Mouse (Mus musculus) midbrain, embryonic 11.5 days (tissue): ENCODE results near the gene Grm8. TPM values are rescaled to one million over a fixed set of nuclear protein-coding genes. Genes with fewer than 3 reads are reported as not detected.
A peak's percentile ranks its signal among the peaks of the same experiment; 100 is the strongest.

ENCODE experiments used
- ATAC-seq: fragments of 200-750 bp; cut with Nextera tagmentation; 2 replicates; pipeline ENCODE4 v1.8.0; 2017; ENCODE audit warnings: moderate TSS enrichment, moderate library complexity; ENCODE audit not compliant: low FRiP score
- DNase-seq: peaks from one replicate; pipeline ENCODE4 v3.0.0; 2015; ENCODE audit warnings: low spot score; ENCODE audit errors: missing footprints
- H3K27ac ChIP-seq: fragments of 300-500 bp; sonication (generic); 2 replicates; pipeline ENCODE4 v1.5.1; 2014; ENCODE audit warnings: low read depth, low read length
- H3K27me3 ChIP-seq: fragments of 300-500 bp; sonication (generic); 2 replicates; pipeline ENCODE4 v1.6.1; 2014; ENCODE audit warnings: mild to moderate bottlenecking, low read length, moderate library complexity, mixed read lengths; ENCODE audit not compliant: control insufficient read depth, insufficient read depth
- H3K36me3 ChIP-seq: fragments of 300-500 bp; sonication (generic); 2 replicates; pipeline ENCODE4 v1.6.1; 2014; ENCODE audit warnings: mild to moderate bottlenecking, low read length, moderate library complexity, mixed read lengths; ENCODE audit not compliant: control insufficient read depth, insufficient read depth
- H3K4me1 ChIP-seq: fragments of 300-500 bp; sonication (generic); 2 replicates; pipeline ENCODE4 v1.6.1; 2014; ENCODE audit warnings: low read length; ENCODE audit not compliant: control insufficient read depth, insufficient read depth
- H3K4me2 ChIP-seq: fragments of 300-500 bp; sonication (generic); 2 replicates; pipeline ENCODE4 v1.6.1; 2014; ENCODE audit warnings: mild to moderate bottlenecking, moderate library complexity
- H3K4me3 ChIP-seq: fragments of 300-500 bp; sonication (generic); 2 replicates; pipeline ENCODE4 v1.5.1; 2014; ENCODE audit warnings: low read depth, low read length
- H3K9ac ChIP-seq: fragments of 300-500 bp; sonication (generic); 2 replicates; pipeline ENCODE4 v1.6.1; 2014; ENCODE audit warnings: low read length
- H3K9me3 ChIP-seq: fragments of 300-500 bp; sonication (generic); 2 replicates; pipeline ENCODE4 v1.6.1; 2016; ENCODE audit warnings: low read length; ENCODE audit not compliant: control insufficient read depth
- WGBS: fragments of 180-500 bp; shearing (Covaris S2); extraction: QIAGEN DNeasy Blood & Tissue Kit; methylation state at CpG from one replicate; pipeline ENCODE4 v1.1.7; 2014; 5-methylcytosine and 5-hydroxymethylcytosine counted together
- polyA plus RNA-seq: library from polyadenylated mRNA; unstranded; fragments of >200 nt; fragmentation: Nextera tagmentation; extraction: Ambion mirVana; gene quantifications from 2 replicates; pipeline ENCODE4 v1.2.1, GENCODE M21; 2014

The Grm8 gene
- polyA plus RNA-seq, 1 experiment from 2014 or later = 3.5 TPM

GRCm38 (mm10) chr6:27661747-27662435, 473.1 kb downstream of the Grm8 start:
- ATAC-seq (no peak), DNase-seq (no peak)
- Histone ChIP-seq H3K4me1 (no peaks in the 10 kb centered on the region), H3K36me3 (no peaks in the 10 kb centered on the region), H3K9me3 (no peaks in the 10 kb centered on the region), H3K9ac (no peak overlapping the region), H3K27me3 (no peaks in the 10 kb centered on the region), H3K27ac (no peak overlapping the region), H3K4me3 (no peak overlapping the region), H3K4me2 (no peak overlapping the region)
- WGBS = 76% methylated on average over 6 of the region's 6 CpGs

DNA sequence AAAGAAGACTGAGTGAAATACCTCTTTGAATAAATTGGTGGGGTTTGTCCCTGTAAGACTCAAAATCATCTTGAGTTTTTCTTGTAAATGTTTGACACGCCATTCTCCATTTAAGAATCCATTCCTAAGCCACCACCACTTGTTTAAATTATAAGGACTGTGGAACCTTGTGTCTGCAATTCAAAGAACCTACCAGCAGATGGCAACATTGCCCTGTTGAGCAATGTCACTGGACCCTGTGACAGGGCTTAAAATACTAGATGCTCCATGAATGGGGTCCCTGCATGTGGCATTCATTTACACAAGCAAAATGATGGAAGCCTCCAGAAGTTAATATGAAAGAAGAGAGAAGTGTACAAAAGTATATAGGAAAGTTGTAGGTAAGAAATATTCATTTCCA, 477.5 kb downstream of the Grm8 start:
- Histone ChIP-seq H3K9ac (no peak overlapping the region), H3K27ac (no peak overlapping the region), H3K4me2 (no peak overlapping the region), H3K4me1 (no peaks in the 10 kb centered on the region), H3K4me3 (no peak overlapping the region), H3K36me3 (no peaks in the 10 kb centered on the region), H3K27me3 (no peaks in the 10 kb centered on the region), H3K9me3 (no peaks in the 10 kb centered on the region)
- peak; percentile 93 for DNase-seq
- 80% methylated on average over 1 of the region's 1 CpGs for WGBS
- ATAC-seq = peak; percentile 78

- DNase-seq = no peak
- Histone ChIP-seq H3K4me1 (no peaks in the 10 kb centered on the region), H3K4me2 (no peak overlapping the region), H3K9ac (no peak overlapping the region), H3K4me3 (no peak overlapping the region), H3K36me3 (no peaks in the 10 kb centered on the region), H3K27ac (no peak overlapping the region), H3K9me3 (no peaks in the 10 kb centered on the region), H3K27me3 (no peaks in the 10 kb centered on the region)
- 67% methylated on average over 1 of the region's 1 CpGs for WGBS
- no peak for ATAC-seq
Measured at GRCm38 (mm10) chr6:27646503-27646902, 488.5 kb downstream of the Grm8 start.

GRCm38 (mm10) chr6:27645054-27645453, 489.9 kb downstream of the Grm8 start:
- Histone ChIP-seq H3K27me3 (no peaks in the 10 kb centered on the region), H3K4me2 (no peak overlapping the region), H3K27ac (no peak overlapping the region), H3K9me3 (no peaks in the 10 kb centered on the region), H3K4me3 (no peak overlapping the region), H3K36me3 (no peaks in the 10 kb centered on the region), H3K9ac (no peak overlapping the region), H3K4me1 (no peaks in the 10 kb centered on the region)
- WGBS = 80% methylated on average over 5 of the region's 5 CpGs
- DNase-seq = no peak
- no peak for ATAC-seq

DNA sequence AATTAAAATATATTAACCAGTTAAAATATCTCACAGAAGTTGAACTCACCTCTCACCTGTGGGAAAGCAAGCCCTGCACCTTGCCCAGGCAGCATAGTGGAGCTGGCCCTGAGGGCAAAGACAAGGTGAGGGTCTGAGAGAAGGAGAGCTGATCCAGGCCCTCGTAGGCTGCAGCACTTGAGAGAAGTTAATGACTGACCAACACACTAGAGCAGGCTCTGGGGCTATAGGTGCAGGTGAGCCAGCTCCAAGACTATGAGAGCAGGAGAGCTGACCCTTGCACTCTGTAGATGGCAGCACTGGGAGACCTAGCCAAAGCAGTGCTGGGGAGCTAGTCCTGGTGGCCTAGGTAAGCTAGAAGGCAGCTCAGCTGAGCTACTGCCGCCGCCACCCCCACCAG, 499.1 kb downstream of the Grm8 start:
- H3K27me3 ChIP-seq = no peaks in the 10 kb centered on the region
- H3K36me3 ChIP-seq = no peaks in the 10 kb centered on the region
- no peaks in the 10 kb centered on the region for H3K4me1 ChIP-seq
- WGBS = 63% methylated on average over 3 of the region's 3 CpGs
- H3K9ac ChIP-seq = no peak overlapping the region
- H3K4me2 ChIP-seq = no peak overlapping the region
- H3K27ac ChIP-seq = no peak overlapping the region
- no peak for DNase-seq
- H3K9me3 ChIP-seq = no peaks in the 10 kb centered on the region
- no peak overlapping the region for H3K4me3 ChIP-seq
- ATAC-seq = 0 out of 2 replicates have a peak, but pooled peaks have one; percentile 19

- Histone ChIP-seq H3K27ac (no peak overlapping the region), H3K4me1 (no peaks in the 10 kb centered on the region), H3K4me2 (no peak overlapping the region), H3K36me3 (no peaks in the 10 kb centered on the region), H3K9ac (no peak overlapping the region), H3K9me3 (no peaks in the 10 kb centered on the region), H3K27me3 (no peaks in the 10 kb centered on the region), H3K4me3 (no peak overlapping the region)
- 0 out of 2 replicates have a peak, but pooled peaks have one; percentile 38 for ATAC-seq
- no peak for DNase-seq
- WGBS = 65% methylated on average over 4 of the region's 4 CpGs
Measured at GRCm38 (mm10) chr6:27617472-27617871, 517.5 kb downstream of the Grm8 start.

- ATAC-seq (0 out of 2 replicates have a peak, but pooled peaks have one; percentile 64), DNase-seq (no peak)
- H3K4me3 ChIP-seq = no peak overlapping the region
- H3K36me3 ChIP-seq = no peaks in the 10 kb centered on the region
- 0 out of 2 replicates have a peak, but pooled peaks cover 2% of the 10 kb centered on the region for H3K4me1 ChIP-seq
- H3K27ac ChIP-seq = no peak overlapping the region
- H3K27me3 ChIP-seq = no peaks in the 10 kb centered on the region
- H3K9ac ChIP-seq = no peak overlapping the region
- H3K9me3 ChIP-seq = no peaks in the 10 kb centered on the region
- 63% methylated on average over 2 of the region's 2 CpGs for WGBS
- H3K4me2 ChIP-seq = no peak overlapping the region
Measured at GRCm38 (mm10) chr6:27580485-27580884, 554.5 kb downstream of the Grm8 start.

GRCm38 (mm10) chr6:27545516-27545915, 589.5 kb downstream of the Grm8 start:
- WGBS = 81% methylated on average over 6 of the region's 6 CpGs

DNA sequence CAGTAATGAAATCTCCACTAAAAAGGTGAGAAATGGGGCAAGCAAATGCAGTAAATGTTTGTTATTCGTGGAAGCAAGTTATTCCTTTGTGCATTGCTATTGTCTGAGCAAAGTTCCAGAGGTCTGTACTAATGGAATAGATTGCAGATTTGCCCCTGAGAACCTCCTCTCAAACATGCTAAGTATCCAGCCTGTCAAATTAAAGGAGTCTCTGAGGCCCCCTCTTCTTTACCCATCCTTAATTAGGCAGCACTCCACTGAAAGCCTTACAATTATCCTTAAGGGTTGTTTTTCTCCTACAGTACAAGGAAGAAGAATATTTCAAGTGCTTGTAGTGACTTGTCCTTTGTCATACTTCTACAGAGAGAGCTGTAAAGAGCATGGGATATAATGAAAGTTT, 617.4 kb downstream of the Grm8 start:
- Histone ChIP-seq H3K4me1 (no peaks in the 10 kb centered on the region), H3K9me3 (no peaks in the 10 kb centered on the region), H3K4me3 (no peak overlapping the region), H3K36me3 (no peaks in the 10 kb centered on the region), H3K27me3 (no peaks in the 10 kb centered on the region), H3K4me2 (no peak overlapping the region), H3K9ac (no peak overlapping the region), H3K27ac (no peak overlapping the region)
- DNase-seq (no peak), ATAC-seq (no peak)
- 70% methylated on average over 1 of the region's 1 CpGs for WGBS

More at GRCm38 (mm10) chr6:27545516-27545915, 589.5 kb downstream of the Grm8 start:
- Histone ChIP-seq H3K9ac (no peak overlapping the region), H3K4me3 (no peak overlapping the region), H3K27ac (no peak overlapping the region), H3K27me3 (no peaks in the 10 kb centered on the region), H3K9me3 (no peaks in the 10 kb centered on the region), H3K4me2 (no peak overlapping the region), H3K36me3 (no peaks in the 10 kb centered on the region), H3K4me1 (no peaks in the 10 kb centered on the region)
- DNase-seq = no peak
- ATAC-seq = no peak
